Mouse (Mus musculus) CD4-positive, CD25-positive, alpha-beta regulatory T cell, adult 4 months (primary cell): ENCODE results near the gene Ect2l. TPM values are rescaled to one million over a fixed set of nuclear protein-coding genes. Genes with fewer than 3 reads are reported as not detected.

ENCODE experiments used
- ATAC-seq: one replicate; pipeline ENCODE4 v1.8.0; 2017
- polyA plus RNA-seq, 2 experiments: library from polyadenylated mRNA; unstranded; fragments of 100-300 nt; shearing (Covaris generic); gene quantifications; one replicate each; pipeline ENCODE4 v1.2.1; 2017

The Ect2l gene
- 1 to 10 TPM; 1.2 to 1.7 TPM for polyA plus RNA-seq

DNA sequence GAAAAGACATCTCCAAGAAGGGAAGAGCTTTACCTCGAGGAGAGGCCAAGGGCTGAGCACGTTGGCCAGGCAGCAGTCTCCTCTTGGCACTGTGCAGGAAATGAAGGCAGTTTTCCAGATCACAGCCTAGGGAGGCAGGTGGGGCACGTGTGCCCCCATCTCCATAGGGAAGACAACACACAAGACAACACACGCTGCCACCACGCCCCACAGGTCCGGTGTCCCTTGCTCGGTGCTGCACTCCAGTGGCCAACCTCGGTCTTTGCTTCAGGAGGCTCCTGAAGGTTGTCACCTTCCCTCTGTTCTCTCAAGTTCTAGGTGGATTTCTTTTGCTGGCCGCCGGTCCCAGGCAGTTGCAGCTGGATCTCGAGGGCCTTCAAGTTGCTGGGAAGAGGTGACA lies at the start of gene Ect2l:
Ect2l (minus strand) TSS at position 165 of the 400 bp plus-strand sequence.
- ATAC-seq, result peak; percentile 90

DNA sequence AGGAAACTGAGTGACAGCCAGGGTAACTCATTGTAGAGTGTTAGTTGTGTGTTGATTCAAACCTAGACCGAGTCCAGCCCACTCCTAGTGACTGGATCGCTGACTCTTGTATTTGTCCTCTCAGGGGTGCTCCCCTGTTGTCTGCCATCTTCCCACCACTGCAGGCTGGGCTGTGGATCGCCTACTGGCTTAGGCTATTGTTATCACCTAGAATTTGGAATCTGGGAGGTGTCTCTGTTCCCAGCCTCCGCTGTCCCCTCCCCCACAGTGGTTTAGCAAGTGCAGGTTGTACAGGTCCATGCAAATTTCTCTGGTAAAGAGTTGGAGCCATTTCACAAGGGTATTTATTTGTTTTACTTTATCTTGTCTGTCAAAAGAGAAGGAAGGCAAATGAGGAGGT lies 40.7 kb upstream of the Ect2l start:
- no peak for ATAC-seq

DNA sequence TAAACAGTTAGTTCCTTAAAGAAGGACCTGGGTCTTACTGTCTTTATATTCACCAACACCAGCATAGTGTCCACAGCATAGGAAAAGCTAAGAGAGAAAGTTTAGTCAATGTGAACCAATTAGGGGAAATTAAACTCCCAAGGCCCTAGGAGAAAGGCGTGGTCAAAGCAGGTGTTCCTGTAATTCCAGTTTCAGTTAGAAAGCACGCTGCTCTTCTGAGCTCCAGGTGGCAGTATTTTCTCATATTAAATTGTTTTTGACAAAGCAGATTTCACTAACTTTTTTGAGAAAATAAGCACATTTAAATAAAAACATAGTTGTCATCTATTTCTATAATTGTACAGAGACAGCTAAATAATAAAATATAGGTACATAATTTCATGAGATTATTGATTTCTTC lies 32.9 kb upstream of the Ect2l start:
- no peak for ATAC-seq

DNA sequence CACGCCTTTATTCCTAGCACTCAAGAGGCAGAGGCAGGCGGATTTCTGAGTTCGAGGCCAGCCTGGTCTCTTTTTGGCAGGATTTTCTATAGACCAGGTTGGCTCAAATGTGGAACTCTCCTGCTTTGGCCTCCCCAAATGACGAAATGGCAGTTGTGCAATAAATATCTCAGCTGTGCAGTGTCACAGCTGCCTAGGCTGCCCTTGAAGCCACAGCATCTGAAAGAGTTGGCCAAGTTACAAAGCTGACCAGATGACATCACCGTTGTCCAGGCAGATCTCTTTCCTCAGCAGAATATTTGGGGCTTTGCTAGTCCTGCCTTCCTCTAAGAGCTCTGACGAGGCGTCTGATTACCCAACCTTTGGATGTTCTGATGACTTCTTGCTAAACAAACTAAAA lies 26.5 kb upstream of the Ect2l start:
- ATAC-seq, result no peak

DNA sequence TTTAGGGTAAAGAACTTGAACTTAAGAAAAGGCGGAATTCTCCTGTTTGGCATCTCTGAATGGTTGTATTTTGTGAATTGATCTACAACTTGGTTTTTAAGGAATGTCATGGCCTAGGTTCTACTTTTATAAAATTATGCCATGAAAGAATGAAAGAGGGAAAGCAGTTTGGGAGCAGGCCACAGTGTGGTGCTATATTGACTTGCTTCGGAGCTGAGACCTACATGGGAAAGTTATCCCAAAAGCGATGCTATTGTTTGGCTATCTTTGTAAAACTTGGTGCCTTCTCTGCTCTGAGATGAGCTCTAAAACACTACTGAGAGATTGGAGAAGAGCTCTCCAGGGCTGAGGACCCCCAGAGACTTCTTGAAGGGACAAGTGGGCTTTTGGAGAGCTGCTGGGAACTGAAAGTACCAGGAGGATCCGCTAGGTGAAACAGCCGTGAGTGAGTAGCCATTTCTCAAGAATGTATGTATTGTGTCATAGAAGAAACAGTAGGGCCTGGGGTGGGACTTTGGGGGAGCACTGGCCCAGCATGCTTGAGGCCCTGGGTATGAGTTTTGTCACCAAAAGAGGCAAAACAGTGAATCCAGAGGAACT lies 25.7 kb upstream of the Ect2l start:
- no peak for ATAC-seq

DNA sequence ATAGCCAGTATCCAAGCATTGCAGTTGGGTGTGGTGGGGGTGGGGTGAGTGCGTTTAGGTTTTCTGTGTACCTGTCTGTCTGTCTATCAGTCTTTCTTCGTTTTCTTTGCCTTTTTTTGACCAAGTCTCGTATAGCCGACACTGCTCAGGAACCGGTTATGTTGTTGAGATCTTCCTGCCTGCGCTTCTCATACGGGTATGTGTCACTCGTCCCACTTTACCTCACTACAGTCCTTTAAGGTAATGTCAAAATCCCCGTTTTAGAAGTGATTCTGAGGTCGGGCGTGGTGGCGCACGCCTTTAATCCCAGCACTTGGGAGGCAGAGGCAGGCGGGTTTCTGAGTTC lies 24.7 kb upstream of the Ect2l start:
- peak; percentile 36 for ATAC-seq

DNA sequence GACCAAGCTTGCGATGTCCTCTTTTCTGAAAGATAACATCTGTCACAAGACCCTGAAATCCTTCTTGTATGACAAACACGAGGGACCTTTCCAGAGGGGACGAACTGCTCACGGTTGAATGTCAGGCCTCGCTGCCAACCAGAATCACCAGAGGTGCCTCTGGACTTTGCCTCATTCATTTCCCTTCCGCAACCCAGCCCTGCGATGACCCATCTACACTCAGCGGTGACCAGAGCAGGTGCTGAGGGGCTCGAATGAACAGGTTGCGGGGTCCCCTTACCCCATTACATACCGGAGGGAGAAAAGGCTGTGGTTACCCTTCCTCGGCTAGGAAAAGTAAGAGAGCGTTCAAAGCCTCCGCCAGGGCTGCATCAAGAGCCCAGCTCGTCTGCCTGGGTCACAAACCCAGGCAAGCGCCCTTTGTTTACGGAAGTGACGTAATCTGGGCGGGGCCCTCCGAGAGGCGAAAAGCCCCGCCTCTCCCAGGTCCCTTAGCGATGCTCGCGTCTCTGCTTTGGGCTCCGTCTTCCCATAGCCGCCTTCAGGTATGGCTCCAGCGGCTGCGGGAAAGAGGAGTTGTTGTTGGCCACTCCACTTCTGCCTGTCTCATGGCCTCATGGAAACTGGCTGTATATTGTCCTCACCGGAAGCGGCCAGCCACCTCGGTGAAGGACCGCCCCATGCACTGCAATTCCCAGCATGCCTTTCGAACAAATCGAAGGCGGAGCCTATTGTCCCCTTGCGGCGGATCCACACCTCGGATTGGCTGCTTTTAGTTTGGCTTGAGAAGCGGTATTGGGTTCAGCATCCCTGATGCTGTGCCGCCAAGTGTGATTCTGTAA lies 24.1 kb upstream of the Ect2l start, which contains the start of gene Ccdc28a:
Ccdc28a (minus strand) TSS at position 439 of the 842 bp plus-strand sequence.
- ATAC-seq, result peak; percentile 92

DNA sequence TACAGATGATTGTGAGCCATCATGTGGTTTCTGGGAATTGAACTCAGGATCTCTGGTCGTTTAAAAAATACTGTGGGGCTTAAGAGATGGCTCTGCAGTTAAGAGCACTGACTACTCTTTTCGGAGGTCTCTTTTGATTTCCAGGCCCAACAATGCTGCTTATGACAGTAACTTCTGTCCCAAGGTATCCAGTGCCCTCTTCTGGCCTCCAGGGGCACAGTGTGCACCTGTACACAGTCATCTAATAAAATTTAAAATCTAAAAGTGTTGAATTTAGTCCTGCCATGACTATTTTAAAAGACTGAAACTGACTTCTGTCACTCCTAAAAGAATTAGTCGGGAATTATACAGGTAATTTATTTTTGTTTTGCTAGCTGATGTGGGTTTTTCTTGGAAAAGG lies 23.2 kb upstream of the Ect2l start:
- no peak for ATAC-seq

DNA sequence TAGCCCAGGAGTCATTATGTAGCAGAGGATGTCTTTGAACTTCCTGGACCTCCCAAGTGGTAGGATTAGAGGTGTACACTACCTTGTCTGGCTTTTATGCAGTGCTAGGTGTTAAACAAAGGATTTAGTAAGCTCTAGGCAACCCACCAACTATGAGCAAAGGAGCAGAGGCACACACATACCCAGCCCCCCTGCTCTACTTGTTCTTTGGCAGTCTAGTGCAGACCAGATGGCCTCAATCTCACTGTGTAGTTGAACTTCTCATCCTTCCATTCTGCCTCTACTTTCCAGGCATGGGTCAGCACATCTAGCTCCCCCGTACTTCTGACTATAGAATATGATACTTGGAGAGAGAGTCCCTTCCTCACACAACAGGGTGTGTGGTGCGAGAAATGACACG lies 13.7 kb upstream of the Ect2l start:
- ATAC-seq, result no peak

DNA sequence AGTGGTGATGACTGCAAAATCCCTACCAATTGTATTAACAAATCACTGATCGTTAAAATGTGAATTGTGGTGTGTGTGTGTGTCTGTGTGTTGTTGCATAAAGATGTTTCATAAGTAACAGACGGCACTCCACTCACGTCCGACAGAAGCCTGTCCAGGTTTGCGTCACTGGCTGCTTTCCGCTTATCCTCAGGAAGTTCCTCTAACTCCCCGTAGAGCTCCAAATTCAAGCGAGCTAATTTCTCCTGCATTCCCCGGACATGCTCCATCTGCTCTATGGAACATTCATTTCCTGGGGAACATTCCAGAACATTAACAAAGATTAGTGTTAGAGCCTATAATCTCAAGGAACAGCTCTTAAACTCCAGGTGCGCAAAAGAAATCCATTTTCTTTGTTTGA lies 8.7 kb upstream of the Ect2l start:
- no peak for ATAC-seq

DNA sequence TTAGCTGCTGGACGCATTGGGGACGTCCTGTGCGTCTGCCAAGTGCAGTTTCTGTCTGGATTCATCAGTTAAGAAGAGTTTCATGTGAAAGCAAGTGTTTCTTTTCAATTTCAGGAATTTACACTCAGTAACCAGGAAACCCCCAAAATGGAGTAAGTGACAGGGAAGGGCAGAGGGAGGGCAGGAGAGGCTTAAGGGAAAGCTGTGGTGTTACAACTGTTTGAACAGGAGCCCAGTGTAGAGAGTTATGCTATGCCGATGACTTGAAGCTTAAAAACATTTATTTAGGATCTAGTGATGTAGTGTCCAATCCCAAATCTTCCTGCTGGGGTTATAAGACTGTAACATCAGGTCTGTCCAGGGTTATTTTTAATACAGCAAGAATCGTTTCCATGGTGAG lies 3.4 kb upstream of the Ect2l start:
- ATAC-seq, result no peak

DNA sequence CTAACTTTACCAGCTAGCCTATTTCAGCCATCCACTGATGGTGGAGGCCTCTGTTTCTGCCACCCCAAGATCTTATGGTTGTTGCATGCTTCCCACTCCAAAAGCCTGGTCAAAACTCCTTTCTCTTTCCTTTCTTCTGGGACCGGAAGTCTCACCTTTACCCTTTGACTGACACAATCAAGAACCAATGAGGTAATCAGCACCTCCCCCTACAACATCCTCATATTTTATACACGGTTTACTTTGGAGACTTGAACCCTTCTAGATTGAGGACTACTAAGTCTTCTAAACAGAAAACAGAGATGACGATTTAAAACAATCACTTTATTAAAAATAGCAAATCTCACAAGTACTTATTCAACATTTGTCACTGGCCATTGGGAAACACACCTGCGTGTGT lies 2.7 kb upstream of the Ect2l start:
- no peak for ATAC-seq

DNA sequence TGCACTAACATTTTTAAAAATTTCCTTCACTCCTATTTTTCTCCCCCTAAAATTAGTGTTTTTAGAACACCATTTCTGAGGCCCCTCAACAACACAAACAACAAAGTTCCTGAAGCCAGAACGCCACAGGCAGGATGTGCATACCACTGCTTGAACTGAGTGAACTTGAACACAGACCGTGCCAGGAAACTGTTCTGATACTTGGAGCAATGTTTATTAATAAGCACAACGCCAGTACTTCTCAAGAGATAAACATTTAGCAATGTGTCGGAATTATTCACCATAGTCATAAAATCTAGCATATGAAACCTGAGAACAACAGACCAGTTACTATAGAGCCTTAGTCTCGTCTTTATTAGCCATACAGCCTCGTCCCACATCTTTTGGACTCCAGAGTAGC lies 571 bp downstream of the Ect2l start:
- ATAC-seq, result no peak

DNA sequence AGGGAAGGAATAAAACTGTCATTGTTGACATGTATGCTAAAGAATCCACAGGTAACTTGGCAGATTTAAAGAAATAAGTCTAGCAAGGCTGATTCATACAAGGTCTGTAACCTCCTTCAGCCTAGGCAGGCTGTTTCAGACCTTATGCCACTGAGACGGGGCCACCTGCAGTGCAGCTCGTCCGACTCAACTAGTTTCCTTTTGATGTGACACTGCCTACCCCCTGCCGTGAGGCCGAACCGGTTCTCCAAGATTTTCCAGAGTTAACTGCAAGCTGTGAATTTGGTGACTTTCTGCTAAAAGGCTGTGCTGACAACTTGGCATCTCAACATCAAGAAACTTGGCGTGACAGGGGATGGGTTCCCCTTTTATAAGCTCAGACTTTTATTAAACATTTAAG lies 6.6 kb downstream of the Ect2l start:
- no peak for ATAC-seq

DNA sequence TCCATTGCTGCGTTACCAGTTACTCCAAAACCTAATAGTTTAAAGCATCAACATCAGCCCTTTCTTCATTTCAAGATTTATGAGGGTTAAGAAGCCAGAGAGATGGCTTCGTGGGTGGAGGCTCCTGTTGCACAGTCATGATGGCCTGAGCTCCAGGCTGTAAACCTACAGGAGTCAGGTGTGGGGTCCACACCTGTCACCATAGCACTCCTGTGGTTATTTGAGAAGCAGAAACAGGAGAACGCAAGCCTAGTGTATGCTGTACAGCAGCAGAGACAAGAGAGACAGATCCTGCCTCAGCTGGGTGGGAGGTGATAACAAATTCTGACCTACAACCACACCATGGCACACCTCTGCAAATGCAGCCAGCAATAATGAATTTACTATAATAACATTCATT lies 8.3 kb downstream of the Ect2l start:
- ATAC-seq, result no peak

DNA sequence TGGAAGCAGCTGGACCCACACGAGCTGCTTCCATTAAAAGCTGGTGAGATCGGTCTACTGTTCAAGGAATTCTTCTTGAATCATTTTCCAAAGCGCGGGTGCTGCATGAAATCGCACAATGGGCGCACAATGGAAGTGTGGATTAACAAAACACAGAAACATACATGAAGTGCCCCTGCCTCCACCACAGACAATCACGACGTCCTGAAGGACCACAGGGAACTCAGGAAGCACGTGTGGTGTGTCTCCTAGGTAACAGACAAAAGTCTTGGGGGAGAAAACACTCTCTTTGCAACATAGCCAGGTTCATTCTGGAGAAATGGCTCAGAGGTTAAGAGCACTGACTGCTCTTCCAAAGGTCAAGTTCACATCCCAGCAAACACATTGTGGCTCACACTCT lies 10.0 kb downstream of the Ect2l start:
- no peak for ATAC-seq

DNA sequence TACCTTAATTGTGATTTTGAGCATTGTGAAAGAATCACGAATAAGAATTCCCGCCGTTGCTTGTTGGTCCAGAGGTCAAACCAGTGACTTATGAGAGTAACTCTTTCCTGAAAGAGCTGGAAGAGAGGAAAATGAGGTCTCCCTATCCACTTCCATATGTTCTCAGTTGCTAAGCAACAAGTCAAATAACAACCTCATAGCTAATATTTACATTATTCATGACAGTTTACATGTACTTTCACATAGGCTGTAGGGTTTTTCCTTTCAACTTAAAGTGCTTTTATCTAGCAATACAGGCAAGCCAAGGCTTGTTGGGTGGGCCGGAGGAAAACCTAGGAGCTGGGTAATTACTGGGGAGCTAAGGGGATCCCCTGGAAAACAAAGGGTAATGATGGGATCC lies 10.8 kb downstream of the Ect2l start:
- ATAC-seq, result no peak

DNA sequence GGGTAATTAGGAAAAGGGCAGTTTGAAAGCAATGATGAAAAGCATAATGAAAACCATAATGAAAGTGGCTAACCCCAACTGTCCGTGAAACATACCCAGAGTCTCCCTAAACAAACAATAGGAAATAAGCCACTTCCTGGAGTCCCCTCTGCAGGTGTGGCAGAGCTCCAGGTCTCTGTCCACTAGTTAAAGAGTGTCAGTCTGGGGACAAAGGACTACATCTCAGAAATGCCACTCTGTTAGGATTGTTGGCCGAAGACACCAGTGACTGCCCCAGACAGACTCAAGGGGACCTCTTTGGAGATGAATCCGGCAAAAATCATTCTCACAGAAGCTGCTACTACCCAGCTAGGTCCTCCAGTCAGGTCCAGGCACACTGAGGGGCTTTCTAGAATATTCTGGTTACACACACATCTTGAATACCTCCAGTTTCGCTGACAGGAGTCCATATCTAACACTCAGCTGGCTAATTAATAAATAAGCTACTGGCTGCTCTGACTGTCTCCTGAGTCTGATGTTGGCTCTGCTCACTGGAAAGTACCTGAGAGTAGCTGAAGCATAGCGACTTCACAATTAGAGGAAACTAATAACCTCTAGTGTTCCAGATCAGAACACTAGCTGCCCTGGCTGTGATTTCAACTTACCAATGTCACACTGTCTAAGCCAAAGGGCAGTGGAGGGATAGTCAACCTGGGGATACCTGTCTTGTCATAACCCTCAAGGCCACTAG lies 12.2 kb downstream of the Ect2l start:
- no peak for ATAC-seq

DNA sequence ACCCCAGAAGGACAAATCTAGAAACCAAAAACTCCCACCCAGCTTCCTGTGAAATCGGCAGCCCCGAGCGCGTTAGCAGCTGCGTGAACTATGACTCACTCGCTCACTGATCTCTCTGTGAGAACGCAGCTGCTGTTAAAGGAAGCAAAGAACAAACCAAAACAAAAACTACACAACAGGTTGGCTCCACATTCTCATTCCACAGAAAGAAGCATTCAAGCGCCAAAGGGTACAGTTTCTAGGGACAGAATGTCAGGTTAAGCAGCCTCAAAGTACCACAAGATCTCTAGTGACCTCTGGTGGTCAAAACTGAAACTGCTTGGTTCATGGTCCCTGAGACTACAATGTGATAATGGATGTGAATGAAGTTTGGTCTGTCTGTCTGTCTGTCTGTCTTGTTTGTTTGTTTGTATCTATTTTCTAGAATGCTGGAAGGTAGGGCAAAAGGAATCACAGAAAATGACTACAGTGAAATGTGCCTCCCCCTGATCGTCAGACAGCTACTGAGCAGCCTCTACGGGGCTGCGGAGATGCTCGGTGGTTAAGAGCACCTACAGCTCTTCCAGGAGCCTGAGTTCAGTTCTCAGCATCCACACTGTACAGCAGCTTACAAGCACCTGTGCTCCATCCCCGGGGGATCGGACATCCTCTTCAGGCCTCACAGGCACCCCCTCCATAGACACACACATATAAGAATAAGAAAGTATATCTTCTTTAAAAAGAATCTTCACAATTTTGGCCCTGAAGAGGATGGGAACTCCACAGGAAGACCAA lies 13.3 kb downstream of the Ect2l start:
- peak; percentile 86 for ATAC-seq

DNA sequence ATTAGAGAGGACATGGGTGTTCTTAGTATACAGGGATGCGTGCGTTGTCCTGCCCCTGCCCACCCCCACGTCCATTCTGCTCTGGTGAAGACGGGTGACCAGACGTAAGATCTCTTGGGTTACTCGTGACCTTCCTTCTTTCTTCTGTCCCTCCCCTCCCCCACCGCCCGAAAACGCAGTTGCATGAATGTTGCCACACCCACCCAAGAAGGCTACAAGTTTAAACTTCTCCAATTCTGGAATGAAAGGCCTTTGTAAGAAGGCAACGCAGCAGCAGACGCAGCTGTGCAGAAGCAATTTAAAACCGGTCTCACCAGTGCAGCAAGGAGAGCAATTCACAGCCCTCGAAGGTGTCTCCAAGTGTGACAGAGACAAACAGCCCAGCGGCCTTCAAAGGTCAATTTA lies 16.0 kb downstream of the Ect2l start:
- ATAC-seq, result no peak

DNA sequence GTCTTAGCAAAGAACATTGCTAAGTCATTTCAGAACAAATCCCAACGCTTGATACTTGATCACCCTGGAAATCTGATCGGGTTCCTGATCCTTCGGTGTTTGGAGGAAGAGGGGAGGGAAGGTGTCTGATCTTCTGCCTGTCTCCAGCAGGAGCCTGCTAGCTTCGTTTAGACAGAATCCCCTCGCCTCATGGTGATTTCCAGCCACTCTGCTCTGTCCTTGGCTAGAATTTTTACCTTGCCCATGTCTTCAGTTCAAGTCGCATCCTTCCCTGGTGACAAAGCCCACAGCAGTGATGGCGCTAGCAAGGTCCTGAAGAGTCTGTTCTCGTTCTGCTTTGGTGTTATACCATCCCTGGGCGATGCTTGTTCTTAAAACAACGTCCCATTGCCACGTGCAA lies 16.5 kb downstream of the Ect2l start:
- no peak for ATAC-seq

DNA sequence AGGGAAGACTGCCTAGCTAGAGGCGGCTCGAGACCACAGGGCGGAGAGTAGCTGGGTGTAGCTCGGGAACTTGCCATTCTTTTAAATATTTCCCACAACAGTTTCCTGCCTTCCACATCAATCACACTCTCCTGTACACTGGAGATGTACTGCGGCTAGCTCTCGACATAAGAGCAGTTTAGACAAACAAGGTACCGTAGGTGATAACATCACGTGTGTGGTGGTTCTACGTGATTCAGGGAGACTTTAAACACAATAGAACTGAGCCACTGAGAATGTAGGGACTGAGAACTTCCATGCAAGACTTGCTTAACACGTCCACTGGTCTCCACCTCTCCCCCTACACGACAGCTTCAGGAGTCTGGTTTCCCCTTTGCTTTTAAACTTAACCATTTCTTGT lies 17.5 kb downstream of the Ect2l start:
- peak; percentile 21 for ATAC-seq

DNA sequence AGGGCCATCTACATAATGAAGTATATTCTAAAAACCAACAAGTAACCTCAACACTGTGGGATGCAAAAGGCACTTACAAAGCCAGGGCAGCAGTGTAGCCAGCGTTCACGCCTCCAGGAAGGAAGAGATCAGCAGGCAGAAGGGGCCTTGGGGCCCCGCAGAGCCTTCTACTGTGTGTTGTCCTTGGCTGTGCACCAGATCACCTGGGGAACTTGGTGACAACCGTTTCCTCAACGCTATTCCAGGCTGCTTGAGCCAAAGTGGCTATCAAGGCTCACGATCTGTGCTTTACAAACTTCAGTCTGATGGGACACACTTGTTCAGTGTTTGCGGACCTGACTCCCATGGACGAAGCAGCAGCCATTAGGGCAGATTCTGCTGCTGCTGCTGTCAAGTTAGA lies 19.0 kb downstream of the Ect2l start:
- ATAC-seq, result no peak
